Mouse (Mus musculus) cerebellum, postnatal 4 days (tissue): ENCODE measurements around the gene Ddx6.

Experiments used
- DNase-seq, 2 experiments: peaks; one replicate each; pipeline ENCODE4 v3.0.0; 2022; ENCODE audit warnings: low spot score in 2 of 2, mixed read lengths in 1 of 2

Gene Ddx6

GRCm38 (mm10) chr9:44686638-44687037, 81.9 kb downstream of the Ddx6 start:
- DNase-seq: peak in 1 of 2 experiments; percentile 91

- DNase-seq: no peak
These were observed 83.3 kb downstream of the Ddx6 start for GRCm38 (mm10) chr9:44688013-44688412.
